Mouse (Mus musculus) embryonic stem cell, embryonic (primary cell): ENCODE data around the gene Inka1.

Source experiments
- CTCF ChIA-PET, 4 experiments: fragments of 300-600 bp in 2 of 4; fragments of 350-600 bp in 2 of 4; sonication (Branson Sonifier 250); formaldehyde crosslinking; loops; one replicate each; lab custom pipeline; 2022; ENCODE audit warnings: inconsistent platforms in 2 of 4; lab: Charles Lee
- POLR2A ChIA-PET, 4 experiments: fragments of 300-600 bp in 2 of 4; fragments of 350-600 bp in 2 of 4; sonication (Branson Sonifier 250); formaldehyde crosslinking; loops; one replicate each; lab custom pipeline; 2022; ENCODE audit warnings: antibody characterized with exemption in 4 of 4, inconsistent platforms in 1 of 4; lab: Charles Lee

Inka1 gene

GRCm38 (mm10) chr9:107985131-107986119, at the start of gene Inka1:
Inka1 (minus strand) TSS chr9:107985879.
- CTCF ChIA-PET = interaction anchor here (0.5 to 1.8 kb wide), 40 partner anchors 9 to 1343 kb away, joined by 3 to 25 read pairs (median 4); partner anchors contain the start of genes Ip6k1 (in 2 of the 4), Uba7 (in 2 of the 4), Amigo3 (in 1 of the 4) and Mon1a (in 1 of the 4)

GRCm38 (mm10) chr9:108032126-108032525, 46.4 kb upstream of the Inka1 start:
- CTCF ChIA-PET = interaction anchor here in 1 of 4 experiments (0.6 to 0.8 kb wide), 3 partner anchors 21 to 237 kb away, joined by 3 to 5 read pairs (median 3); partner anchors contain the start of gene Amigo3
- POLR2A ChIA-PET = interaction anchor here in 3 of 4 experiments (0.6 to 3.0 kb wide), 16 partner anchors 8 to 445 kb away, joined by 3 to 12 read pairs (median 4); partner anchors contain the start of genes Gmppb (in 2 of the 3), Ip6k1 (in 2 of the 3), Cdhr4 (in 1 of the 3) and Rbm6 (in 1 of the 3)

More at GRCm38 (mm10) chr9:107985131-107986119, at the start of gene Inka1:
- POLR2A ChIA-PET = interaction anchor here in 3 of 4 experiments (0.5 to 3.0 kb wide), 58 partner anchors 9 to 638 kb away, joined by 3 to 35 read pairs (median 4); partner anchors contain the start of genes Ip6k1 (in 3 of the 3), Amigo3 (in 2 of the 3), Apeh (in 2 of the 3) and Gm20662 (in 2 of the 3)

- ChIA-PET POLR2A (interaction anchor here in 1 of 4 experiments (1.1 to 3.3 kb wide), 3 partner anchors 19 to 127 kb away, joined by 4 to 19 read pairs (median 6); partner anchors contain the start of gene Ip6k1), CTCF (interaction anchor here in 3 of 4 experiments (0.7 to 1.6 kb wide), 9 partner anchors 17 to 127 kb away, joined by 3 to 5 read pairs (median 3); partner anchors contain the start of gene Amigo3 (in 1 of the 3))
Measured at GRCm38 (mm10) chr9:108027867-108028266, 42.2 kb upstream of the Inka1 start.

- CTCF ChIA-PET = interaction anchor here (0.5 to 1.2 kb wide), 7 partner anchors 18 to 221 kb away, joined by 3 to 6 read pairs (median 3); partner anchors contain the start of gene Amigo3 (in 1 of the 4)
- POLR2A ChIA-PET = interaction anchor here in 2 of 4 experiments (0.6 to 1.3 kb wide), 5 partner anchors 18 to 397 kb away, joined by 3 to 15 read pairs (median 4); partner anchors contain the start of genes Gmppb (in 1 of the 2) and Ip6k1 (in 1 of the 2)
Measured at GRCm38 (mm10) chr9:108026584-108026983, 40.9 kb upstream of the Inka1 start.

GRCm38 (mm10) chr9:108023216-108023615, 37.5 kb upstream of the Inka1 start:
- POLR2A ChIA-PET = interaction anchor here in 2 of 4 experiments (0.7 to 1.0 kb wide), 3 partner anchors 8 to 12 kb away, joined by 3 to 4 read pairs (median 3); no protein-coding TSS in a partner anchor
- CTCF ChIA-PET = no interaction called here

GRCm38 (mm10) chr9:108020741-108021140, 35.1 kb upstream of the Inka1 start:
- ChIA-PET POLR2A (interaction anchor here in 3 of 4 experiments (0.5 to 1.9 kb wide), 16 partner anchors 8 to 534 kb away, joined by 3 to 9 read pairs (median 3); partner anchors contain the start of gene Ip6k1 (in 2 of the 3)), CTCF (interaction anchor here in 2 of 4 experiments (0.5 to 2.0 kb wide), 3 partner anchors 32 to 74 kb away, joined by 4 to 6 read pairs (median 5); partner anchors contain the start of genes Amigo3 (in 1 of the 2) and Apeh (in 1 of the 2))

GRCm38 (mm10) chr9:108017127-108017526, 31.4 kb upstream of the Inka1 start:
- CTCF ChIA-PET = interaction anchor here in 3 of 4 experiments (0.6 to 1.5 kb wide), 4 partner anchors 14 to 291 kb away, joined by 3 to 4 read pairs (median 3); no protein-coding TSS in a partner anchor

GRCm38 (mm10) chr9:108013577-108013976, 27.9 kb upstream of the Inka1 start:
- POLR2A ChIA-PET = interaction anchor here in 3 of 4 experiments (0.5 to 1.7 kb wide), 6 partner anchors 11 to 201 kb away, joined by 3 to 16 read pairs (median 3); partner anchors contain the start of genes Ip6k1 (in 2 of the 3) and Inka1 (in 1 of the 3)
- CTCF ChIA-PET = interaction anchor here in 3 of 4 experiments (0.6 to 1.8 kb wide), 8 partner anchors 11 to 169 kb away, joined by 3 to 6 read pairs (median 3); partner anchors contain the start of genes Gm20662 (in 1 of the 3), Ip6k1 (in 1 of the 3) and Mst1r (in 1 of the 3)

More at GRCm38 (mm10) chr9:108017127-108017526, 31.4 kb upstream of the Inka1 start:
- POLR2A ChIA-PET = interaction anchor here in 3 of 4 experiments (0.7 to 2.3 kb wide), 9 partner anchors 12 to 2000 kb away, joined by 3 to 11 read pairs (median 3); partner anchors contain the start of genes Amigo3 (in 1 of the 3) and Ip6k1 (in 1 of the 3)

GRCm38 (mm10) chr9:108010385-108010784, 24.7 kb upstream of the Inka1 start:
- ChIA-PET CTCF (interaction anchor here in 1 of 4 experiments (0.6 to 1.4 kb wide), 2 partner anchors 43 to 109 kb away, joined by 3 to 5 read pairs; partner anchors contain the start of gene Amigo3), POLR2A (interaction anchor here in 3 of 4 experiments (0.6 to 1.9 kb wide), 17 partner anchors 9 to 311 kb away, joined by 3 to 24 read pairs (median 4); partner anchors contain the start of genes Amigo3 (in 2 of the 3), Cdhr4 (in 2 of the 3), Ip6k1 (in 2 of the 3) and Gmppb (in 1 of the 3))

GRCm38 (mm10) chr9:108008041-108008440, 22.4 kb upstream of the Inka1 start:
- CTCF ChIA-PET = interaction anchor here in 1 of 4 experiments (1.0 kb wide), 2 partner anchors 45 to 439 kb away, joined by 3 read pairs; partner anchors contain the start of gene Amigo3
- POLR2A ChIA-PET = interaction anchor here in 2 of 4 experiments (1.0 to 1.6 kb wide), 2 partner anchors 41 to 45 kb away, joined by 3 read pairs; partner anchors contain the start of genes Amigo3 (in 1 of the 2) and Gmppb (in 1 of the 2)

- POLR2A ChIA-PET = interaction anchor here (0.6 to 3.6 kb wide), 38 partner anchors 8 to 397 kb away, joined by 3 to 27 read pairs (median 5); partner anchors contain the start of genes Cdhr4 (in 2 of the 4), Gmppb (in 2 of the 4), Inka1 (in 2 of the 4) and Rbm6 (in 2 of the 4)
- CTCF ChIA-PET = interaction anchor here in 2 of 4 experiments (0.6 to 2.6 kb wide), 6 partner anchors 14 to 102 kb away, joined by 3 to 7 read pairs (median 4); partner anchors contain the start of gene Amigo3 (in 1 of the 2)
Measured at GRCm38 (mm10) chr9:108003531-108003890, 17.8 kb upstream of the Inka1 start.

- ChIA-PET CTCF (interaction anchor here in 3 of 4 experiments (0.6 to 2.6 kb wide), 22 partner anchors 11 to 309 kb away, joined by 3 to 10 read pairs (median 5); partner anchors contain the start of genes Inka1 (in 2 of the 3), Amigo3 (in 1 of the 3) and Cdhr4 (in 1 of the 3)), POLR2A (interaction anchor here (0.6 to 4.0 kb wide), 92 partner anchors 8 to 1621 kb away, joined by 3 to 32 read pairs (median 5); partner anchors contain the start of genes Amigo3 (in 3 of the 4), Cdhr4 (in 3 of the 4), Gmppb (in 3 of the 4) and Inka1 (in 3 of the 4))
Measured at GRCm38 (mm10) chr9:108002778-108003530, 17.3 kb upstream of the Inka1 start.

GRCm38 (mm10) chr9:108001922-108002770, 16.5 kb upstream of the Inka1 start, which contains the start of gene Ip6k1:
Ip6k1 (plus strand) TSS chr9:108002501.
- ChIA-PET POLR2A (interaction anchor here in 3 of 4 experiments (0.5 to 4.0 kb wide), 94 partner anchors 8 to 1621 kb away, joined by 3 to 32 read pairs (median 5); partner anchors contain the start of genes Amigo3 (in 3 of the 3), Cdhr4 (in 3 of the 3), Gmppb (in 3 of the 3) and Inka1 (in 3 of the 3)), CTCF (interaction anchor here (0.6 to 2.6 kb wide), 22 partner anchors 10 to 308 kb away, joined by 3 to 10 read pairs (median 5); partner anchors contain the start of genes Inka1 (in 2 of the 4) and Cdhr4 (in 1 of the 4))

GRCm38 (mm10) chr9:107996049-107996448, 10.4 kb upstream of the Inka1 start, which contains the start of gene Gm20662:
Gm20662 (plus strand) TSS chr9:107996349.
- ChIA-PET POLR2A (interaction anchor here in 3 of 4 experiments (0.6 to 1.9 kb wide), 5 partner anchors 10 to 100 kb away, joined by 4 to 7 read pairs (median 5); partner anchors contain the start of genes Inka1 (in 2 of the 3), Amigo3 (in 1 of the 3) and Gmppb (in 1 of the 3)), CTCF (interaction anchor here in 1 of 4 experiments (0.6 to 0.7 kb wide), 2 partner anchors 17 to 392 kb away, joined by 3 read pairs; no protein-coding TSS in a partner anchor)
